Mouse (Mus musculus) adrenal gland, adult 10 weeks (tissue): ENCODE measurements around the gene Samd4. TPM values are rescaled to one million over a fixed set of nuclear protein-coding genes. Genes with fewer than 3 reads are reported as not detected.

Experiments used
- polyA plus RNA-seq: library from polyadenylated mRNA; stranded (reverse); fragments of 350-450 nt; fragmentation: Illumina TruSeq; extraction: RNeasy Lipid Tissue Mini Kit (QIAGEN cat#74804); gene quantifications from one replicate; pipeline ENCODE4 v1.2.3, GENCODE M21; 2014; ENCODE audit warnings: low read depth, low replicate concordance

The Samd4 gene
- polyA plus RNA-seq, result 31.8 TPM

DNA sequence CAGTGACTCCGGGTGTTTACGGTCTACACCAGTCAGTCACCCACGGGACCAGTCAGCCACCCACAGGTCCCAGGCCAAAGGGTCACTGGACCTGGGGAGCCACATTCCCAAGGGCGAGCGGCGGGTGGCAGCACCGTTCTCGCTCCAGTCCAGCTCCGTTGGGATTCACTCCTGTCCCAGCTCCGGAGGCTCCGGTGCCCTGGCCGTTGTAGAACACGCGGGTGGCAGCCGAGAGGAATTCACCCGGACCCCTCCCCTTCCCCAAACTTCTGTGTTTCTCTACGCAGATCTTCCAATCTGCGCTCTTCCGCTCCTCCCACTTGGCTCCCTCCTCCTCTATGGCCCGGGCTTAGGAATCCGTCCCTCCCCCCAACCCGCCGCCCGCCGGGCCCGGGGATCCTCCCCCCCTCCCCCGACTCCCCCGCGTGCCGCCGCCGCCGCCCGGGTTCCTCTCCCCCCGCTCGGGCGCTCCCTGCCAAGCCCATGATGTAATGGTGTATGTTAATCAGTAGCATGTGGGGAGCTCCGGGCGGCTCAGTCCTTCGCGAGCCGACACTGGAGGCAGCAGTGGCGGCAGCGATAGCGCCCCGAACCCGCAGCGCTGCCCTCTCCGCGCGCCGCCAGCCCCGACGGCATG lies at the start of gene Samd4:
Samd4 (plus strand) TSS at position 424 of the 637 bp plus-strand sequence.

Other genes starting within 250 kb of the Samd4 start
- gene Cdkn3, start 122.3 kb upstream of the Samd4 start, polyA plus RNA-seq, result 5.8 TPM
- 502 TPM for gene Cnih1, start 94.4 kb upstream of the Samd4 start, polyA plus RNA-seq
- 460 TPM for gene Gmfb, start 60.6 kb upstream of the Samd4 start, polyA plus RNA-seq
- gene Cgrrf1, start 50.7 kb upstream of the Samd4 start, polyA plus RNA-seq, result 65.6 TPM